Mouse (Mus musculus) cerebral cortex, adult 2 months (tissue): ENCODE measurements around the gene Caly.

Source experiments
- WGBS: fragments of 180-500 bp; shearing (Covaris S2); methylation state at CpG from one replicate; pipeline ENCODE4 v1.1.7; 2018; 5-methylcytosine and 5-hydroxymethylcytosine counted together

The Caly gene

GRCm38 (mm10) chr7:140081408-140082241 lies 723 bp downstream of the Caly start:
- 8% methylated on average over 20 of the region's 20 CpGs for WGBS

GRCm38 (mm10) chr7:140080503-140081156 lies 1.7 kb downstream of the Caly start:
- under 1% methylated on average over 24 of the region's 24 CpGs for WGBS

- WGBS, result 3% methylated on average over 5 of the region's 5 CpGs
These were observed 3.6 kb downstream of the Caly start for GRCm38 (mm10) chr7:140078711-140079110.

GRCm38 (mm10) chr7:140077698-140078097 lies 4.7 kb downstream of the Caly start:
- 68% methylated on average over 6 of the region's 6 CpGs for whole genome bisulfite sequencing

- 52% methylated on average over 39 of the region's 39 CpGs for WGBS
These were observed 12.2 kb downstream of the Caly start for GRCm38 (mm10) chr7:140070042-140070711.

- 71% methylated on average over 6 of the region's 6 CpGs for WGBS
These were observed 15.0 kb downstream of the Caly start for GRCm38 (mm10) chr7:140067397-140067796.

GRCm38 (mm10) chr7:140063092-140063491 lies 19.3 kb downstream of the Caly start:
- 19% methylated on average over 7 of the region's 7 CpGs for WGBS

- 26% methylated on average over 11 of the region's 11 CpGs for WGBS
These were observed 20.0 kb downstream of the Caly start for GRCm38 (mm10) chr7:140062307-140062706.

GRCm38 (mm10) chr7:140061832-140062130 lies 20.6 kb downstream of the Caly start:
- WGBS, result 10% methylated on average over 6 of the region's 6 CpGs

GRCm38 (mm10) chr7:140060936-140061831 lies 21.2 kb downstream of the Caly start:
- 8% methylated on average over 47 of the region's 47 CpGs for WGBS

GRCm38 (mm10) chr7:140059601-140060000 lies 22.7 kb downstream of the Caly start:
- 82% methylated on average over 4 of the region's 4 CpGs for WGBS

- 52% methylated on average over 7 of the region's 7 CpGs for WGBS
These were observed 23.8 kb downstream of the Caly start for GRCm38 (mm10) chr7:140058528-140058927.

GRCm38 (mm10) chr7:140057413-140058407 lies 24.6 kb downstream of the Caly start:
- WGBS, result 7% methylated on average over 53 of the region's 53 CpGs

GRCm38 (mm10) chr7:140054124-140054523 lies 28.2 kb downstream of the Caly start:
- 37% methylated on average over 4 of the region's 4 CpGs for WGBS

- 3% methylated on average over 34 of the region's 34 CpGs for WGBS
These were observed 33.1 kb downstream of the Caly start for GRCm38 (mm10) chr7:140049115-140049689.

GRCm38 (mm10) chr7:140048361-140049114 lies 33.8 kb downstream of the Caly start, which contains the start of gene Msx3:
Msx3 (minus strand) TSS chr7:140049089.
- 1% methylated on average over 56 of the region's 56 CpGs for WGBS

- WGBS, result 1% methylated on average over 33 of the region's 33 CpGs
These were observed 34.5 kb downstream of the Caly start for GRCm38 (mm10) chr7:140047811-140048311.

- WGBS, result 89% methylated on average over 4 of the region's 4 CpGs
These were observed 36.8 kb downstream of the Caly start for GRCm38 (mm10) chr7:140045546-140045945.

- WGBS, result 68% methylated on average over 3 of the region's 3 CpGs
These were observed 39.6 kb downstream of the Caly start for GRCm38 (mm10) chr7:140042728-140043127.
